Comparison of ENCODE assay signal across 13 mouse cellular contexts in genomic region chr12:113878826-113879225, GRCm38 (mm10).
DNase-seq lines count a peak whose midpoint lies in the region; ATAC-seq and TF ChIP-seq lines count a peak whose summit lies in the region.
"Had no signal": no experiment of that assay in that cellular context is flagged by ENCODE, and none has a peak within 500 bp of the region (broad histone marks: within the 10 kb centered on the region; RNA-seq: fewer than 3 reads in every experiment).

No protein-coding gene starts in this region.

- no peak for DNase-seq in hindbrain, postnatal 0 days (ENCODE audit: low spot score)
- no peak for DNase-seq in hindbrain, embryonic 14.5 days (ENCODE audit: low spot score)
- peak; percentile 38 for DNase-seq in thymus, adult 2 months
- no peak for DNase-seq in thymus, adult 18-20 months
- peak; percentile 3 for DNase-seq in embryonic facial prominence, embryonic 11.5 days (ENCODE audit: low spot score)
- peak; percentile 63 for DNase-seq in thymus, postnatal 4 days
- no peak for DNase-seq in gastrocnemius, adult 2 months
- DNase-seq in left cerebral cortex, adult 8-10 months (ENCODE audit: low spot score in 2 of 2), result no peak
- DNase-seq: layer of hippocampus, adult 9-11 months; right cerebral cortex, adult 18-20 months had no signal

- no peak overlapping the region for H3K4me3 ChIP-seq in hindbrain, postnatal 0 days (ENCODE audit: low read length)
- no peak overlapping the region for H3K4me3 ChIP-seq in hindbrain, embryonic 14.5 days (replicated peaks; ENCODE audit: low read length)
- no peak overlapping the region for H3K4me3 ChIP-seq in thymus, adult 2 months (ENCODE audit: control insufficient read depth, insufficient read depth, low read length)
- H3K4me3 ChIP-seq in embryonic facial prominence, embryonic 11.5 days (ENCODE audit: low read depth, low read length), result no peak overlapping the region
- H3K4me3 ChIP-seq in gastrocnemius, adult 2 months, result no peak overlapping the region
- H3K4me3 ChIP-seq: embryonic facial prominence, embryonic 15.5 days; heart, embryonic 13.5 days; megakaryocyte, embryonic 14.5 days had no signal

- intact Hi-C loops in gastrocnemius, adult 2 months (cut with DNase I), result no loop called here

- no peaks in the 10 kb centered on the region for H3K27me3 ChIP-seq in hindbrain, postnatal 0 days (ENCODE audit: insufficient read depth, low read length)
- no peaks in the 10 kb centered on the region for H3K27me3 ChIP-seq in hindbrain, embryonic 14.5 days (ENCODE audit: control insufficient read depth, insufficient read depth, low read length)
- H3K27me3 ChIP-seq in thymus, adult 2 months (ENCODE audit: control insufficient read depth, insufficient read depth, low read length), result no peaks in the 10 kb centered on the region
- H3K27me3 ChIP-seq in embryonic facial prominence, embryonic 11.5 days (ENCODE audit: control insufficient read depth, insufficient read depth, low read length), result no peaks in the 10 kb centered on the region
- H3K27me3 ChIP-seq: embryonic facial prominence, embryonic 15.5 days; heart, embryonic 13.5 days; megakaryocyte, embryonic 14.5 days had no signal

- H3K4me2 ChIP-seq in hindbrain, postnatal 0 days (ENCODE audit: low read depth, low read length), result no peak overlapping the region
- no peak overlapping the region for H3K4me2 ChIP-seq in hindbrain, embryonic 14.5 days (replicated peaks)
- H3K4me2 ChIP-seq in embryonic facial prominence, embryonic 11.5 days (ENCODE audit: low read depth, low read length), result no peak overlapping the region
- H3K4me2 ChIP-seq: embryonic facial prominence, embryonic 15.5 days; heart, embryonic 13.5 days had no signal

- H3K9ac ChIP-seq in hindbrain, postnatal 0 days (replicated peaks; ENCODE audit: low read length), result no peak overlapping the region
- H3K9ac ChIP-seq in hindbrain, embryonic 14.5 days, result no peak overlapping the region
- no peak overlapping the region for H3K9ac ChIP-seq in embryonic facial prominence, embryonic 11.5 days (replicated peaks; ENCODE audit: low read length)
- H3K9ac ChIP-seq: embryonic facial prominence, embryonic 15.5 days; heart, embryonic 13.5 days had no signal

- ATAC-seq in hindbrain, postnatal 0 days, result no peak
- ATAC-seq in hindbrain, embryonic 14.5 days (ENCODE audit: low FRiP score), result no peak
- ATAC-seq in embryonic facial prominence, embryonic 11.5 days (replicated peaks; ENCODE audit: insufficient number of reproducible peaks, low FRiP score, low TSS enrichment, low read depth), result no peak

- 27% methylated on average over 2 of the region's 2 CpGs for WGBS in hindbrain, postnatal 0 days
- 20% methylated on average over 2 of the region's 2 CpGs for WGBS in hindbrain, embryonic 14.5 days
- 24% methylated on average over 2 of the region's 2 CpGs for WGBS in thymus, adult 2 months
- 24% methylated on average over 2 of the region's 2 CpGs for WGBS in embryonic facial prominence, embryonic 11.5 days

- no peak overlapping the region for H3K27ac ChIP-seq in hindbrain, postnatal 0 days
- H3K27ac ChIP-seq in hindbrain, embryonic 14.5 days, result no peak overlapping the region
- no peak overlapping the region for H3K27ac ChIP-seq in thymus, adult 2 months (ENCODE audit: control insufficient read depth, insufficient read depth, low read length)
- no peak overlapping the region for H3K27ac ChIP-seq in embryonic facial prominence, embryonic 11.5 days (replicated peaks; ENCODE audit: low read depth, low read length)
- H3K27ac ChIP-seq in gastrocnemius, adult 2 months, result no peak overlapping the region
- H3K27ac ChIP-seq: embryonic facial prominence, embryonic 15.5 days; heart, embryonic 13.5 days had no signal

- H3K4me1 ChIP-seq in hindbrain, postnatal 0 days (ENCODE audit: insufficient read depth, low read length), result no peaks in the 10 kb centered on the region
- no peaks in the 10 kb centered on the region for H3K4me1 ChIP-seq in hindbrain, embryonic 14.5 days (replicated peaks; ENCODE audit: control insufficient read depth, insufficient read depth, low read length)
- H3K4me1 ChIP-seq in thymus, adult 2 months (replicated peaks; ENCODE audit: control insufficient read depth, insufficient read depth, low read length), result no peaks in the 10 kb centered on the region
- H3K4me1 ChIP-seq in embryonic facial prominence, embryonic 11.5 days (ENCODE audit: control insufficient read depth, insufficient read depth, low read length), result no peaks in the 10 kb centered on the region
- H3K4me1 ChIP-seq: embryonic facial prominence, embryonic 15.5 days; heart, embryonic 13.5 days; megakaryocyte, embryonic 14.5 days had no signal

- H3K36me3 ChIP-seq in hindbrain, postnatal 0 days (ENCODE audit: insufficient read depth, low read length), result no peaks in the 10 kb centered on the region
- H3K36me3 ChIP-seq in hindbrain, embryonic 14.5 days (replicated peaks; ENCODE audit: control insufficient read depth, insufficient read depth), result no peaks in the 10 kb centered on the region
- no peaks in the 10 kb centered on the region for H3K36me3 ChIP-seq in thymus, adult 2 months (ENCODE audit: control insufficient read depth, insufficient read depth, low read length)
- no peaks in the 10 kb centered on the region for H3K36me3 ChIP-seq in embryonic facial prominence, embryonic 11.5 days (replicated peaks; ENCODE audit: control insufficient read depth, insufficient read depth, low read depth, low read length)
- H3K36me3 ChIP-seq: embryonic facial prominence, embryonic 15.5 days; heart, embryonic 13.5 days had no signal

- no peak for TF ChIP-seq POLR2A in thymus, adult 2 months (IDR thresholded peaks at IDR 0.05; ENCODE audit: control insufficient read depth, extremely low read depth, insufficient read depth, low read length, poor library complexity)

- 0 out of 2 replicates have a peak, but pooled peaks have one; percentile 11 for TF ChIP-seq CTCF in hindbrain, postnatal 0 days (IDR thresholded peaks at IDR 0.05; ENCODE audit: low read depth)
- no peak for TF ChIP-seq CTCF in thymus, adult 2 months (IDR thresholded peaks at IDR 0.05; ENCODE audit: borderline replicate concordance, control insufficient read depth, extremely low read depth, insufficient read depth, low read length, poor library complexity)
- TF ChIP-seq CTCF in gastrocnemius, adult 2 months (IDR thresholded peaks at IDR 0.05), result no peak; the same call in 1 of the 2 replicates

- peaks cover 15% of the 10 kb centered on the region; the same call in 1 of the 2 replicates for H3K9me3 ChIP-seq in hindbrain, postnatal 0 days (ENCODE audit: low read length)
- H3K9me3 ChIP-seq in hindbrain, embryonic 14.5 days (ENCODE audit: control insufficient read depth, low read length), result peaks cover 50% of the 10 kb centered on the region; the same call in 1 of the 2 replicates
- no peaks in the 10 kb centered on the region for H3K9me3 ChIP-seq in embryonic facial prominence, embryonic 11.5 days (replicated peaks; ENCODE audit: control insufficient read depth, low read length)
- H3K9me3 ChIP-seq: embryonic facial prominence, embryonic 15.5 days; megakaryocyte, embryonic 14.5 days had no signal

Comparison
In these comparisons a context has a peak if more than half of its experiments do, and no peak if none do; other contexts are left out.
1. DNase-seq: peak in thymus, adult 2 months (single experiment), embryonic facial prominence, embryonic 11.5 days (single experiment) and thymus, postnatal 4 days (single experiment); none in hindbrain, postnatal 0 days (single experiment), hindbrain, embryonic 14.5 days (single experiment), thymus, adult 18-20 months (0 of 2), gastrocnemius, adult 2 months (single experiment) and left cerebral cortex, adult 8-10 months (0 of 2).